Mouse (Mus musculus): ENCODE measurements around the gene Clasrp. TPM values are rescaled to one million over a fixed set of nuclear protein-coding genes. Genes with fewer than 3 reads are reported as not detected.
A peak's percentile ranks its signal among the peaks of the same experiment; 100 is the strongest.

Gene Clasrp
- total RNA-seq (2015) (15.8 and 23.4 TPM in 2 replicates), total RNA-seq (2017) (28.8 and 32.6 TPM in 2 replicates)

- ATAC-seq (ENCODE audit: poor library complexity, severe bottlenecking): peak; percentile 100
Observed at GRCm38 (mm10) chr7:19603849-19604605, at the start of gene Clasrp. TSS of gene Clasrp (minus strand) at chr7:19604486.

GRCm38 (mm10) chr7:19652614-19653013 is 48.3 kb upstream of the Clasrp start:
- ATAC-seq (ENCODE audit: poor library complexity, severe bottlenecking): no peak

- no peak for ATAC-seq (ENCODE audit: poor library complexity, severe bottlenecking)
Observed at GRCm38 (mm10) chr7:19651063-19651786, 46.9 kb upstream of the Clasrp start.

GRCm38 (mm10) chr7:19641223-19641622 is 36.9 kb upstream of the Clasrp start:
- no peak for ATAC-seq (ENCODE audit: poor library complexity, severe bottlenecking)

GRCm38 (mm10) chr7:19635074-19635827 is 31.0 kb upstream of the Clasrp start:
- ATAC-seq (ENCODE audit: poor library complexity, severe bottlenecking): no peak

GRCm38 (mm10) chr7:19634591-19634990 is 30.3 kb upstream of the Clasrp start:
- ATAC-seq (ENCODE audit: poor library complexity, severe bottlenecking): no peak

- ATAC-seq (ENCODE audit: poor library complexity, severe bottlenecking): no peak
Observed at GRCm38 (mm10) chr7:19633855-19634254, 29.6 kb upstream of the Clasrp start.

- ATAC-seq (ENCODE audit: poor library complexity, severe bottlenecking): no peak
Observed at GRCm38 (mm10) chr7:19633197-19633596, 28.9 kb upstream of the Clasrp start.

- no peak for ATAC-seq (ENCODE audit: poor library complexity, severe bottlenecking)
Observed at GRCm38 (mm10) chr7:19632720-19633119, 28.4 kb upstream of the Clasrp start.

- ATAC-seq (ENCODE audit: poor library complexity, severe bottlenecking): no peak
Observed at GRCm38 (mm10) chr7:19632275-19632674, 28.0 kb upstream of the Clasrp start.

- peak; percentile 38 for ATAC-seq (ENCODE audit: poor library complexity, severe bottlenecking)
Observed at GRCm38 (mm10) chr7:19629361-19629734, 25.1 kb upstream of the Clasrp start, which contains the start of gene Relb. TSS of gene Relb (minus strand) at chr7:19629438.

- ATAC-seq (ENCODE audit: poor library complexity, severe bottlenecking): peak; percentile 86
Observed at GRCm38 (mm10) chr7:19628536-19629360, 24.5 kb upstream of the Clasrp start.

GRCm38 (mm10) chr7:19628192-19628535 is 23.9 kb upstream of the Clasrp start:
- ATAC-seq (ENCODE audit: poor library complexity, severe bottlenecking): no peak

GRCm38 (mm10) chr7:19627721-19628120 is 23.4 kb upstream of the Clasrp start:
- ATAC-seq (ENCODE audit: poor library complexity, severe bottlenecking): no peak

GRCm38 (mm10) chr7:19623433-19623832 is 19.1 kb upstream of the Clasrp start:
- no peak for ATAC-seq (ENCODE audit: poor library complexity, severe bottlenecking)

- no peak for ATAC-seq (ENCODE audit: poor library complexity, severe bottlenecking)
Observed at GRCm38 (mm10) chr7:19622241-19622640, 18.0 kb upstream of the Clasrp start.

- ATAC-seq (ENCODE audit: poor library complexity, severe bottlenecking): no peak
Observed at GRCm38 (mm10) chr7:19620811-19621210, 16.5 kb upstream of the Clasrp start.

- ATAC-seq (ENCODE audit: poor library complexity, severe bottlenecking): peak; percentile 92
Observed at GRCm38 (mm10) chr7:19619004-19619801, 14.9 kb upstream of the Clasrp start.

- no peak for ATAC-seq (ENCODE audit: poor library complexity, severe bottlenecking)
Observed at GRCm38 (mm10) chr7:19615036-19615577, 10.8 kb upstream of the Clasrp start.

All from megakaryocyte, adult 5-6 weeks (primary cell).